Mouse (Mus musculus): ENCODE measurements around the gene Auts2. TPM values are rescaled to one million over a fixed set of nuclear protein-coding genes. Genes with fewer than 3 reads are reported as not detected.
A peak's percentile ranks its signal among the peaks of the same experiment; 100 is the strongest.

Gene Auts2
- polyA plus RNA-seq, 1 experiment = 9.2 TPM

DNA sequence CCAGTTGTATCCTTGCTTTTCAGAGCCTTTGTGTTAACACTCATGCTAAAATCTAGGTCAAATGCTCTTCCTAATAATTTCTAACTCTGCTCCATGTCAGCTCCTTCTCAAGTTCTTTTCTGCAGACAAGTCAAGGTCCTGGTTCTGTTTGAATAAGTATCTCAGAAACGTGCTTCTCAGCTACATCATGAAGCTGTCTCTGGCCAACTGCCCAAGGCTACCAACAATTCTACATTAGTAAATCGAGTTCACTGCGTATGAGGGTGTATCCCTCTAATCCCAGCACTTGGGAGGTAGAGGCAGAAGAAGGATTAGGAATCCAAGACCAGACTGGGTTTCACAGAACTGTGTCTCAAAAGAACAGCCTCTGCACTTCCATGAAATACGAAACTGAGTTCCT is 1109.9 kb downstream of the Auts2 start:
- no peak for TF ChIP-seq POLR2A (IDR thresholded peaks at IDR 0.05; ENCODE audit: low read depth, low read length)
- TF ChIP-seq CTCF (conservative IDR thresholded peaks at IDR 0.05; ENCODE audit: insufficient read depth, insufficient read length, low read depth, low read length) = no peak
- Histone ChIP-seq H3K27me3 (replicated peaks; ENCODE audit: control insufficient read depth, insufficient read depth, low read length) (no peaks in the 10 kb centered on the region), H3K4me1 (ENCODE audit: control insufficient read depth, insufficient read depth, low read length) (no peaks in the 10 kb centered on the region), H3K36me3 (ENCODE audit: control insufficient read depth, insufficient read depth, low read length) (no peaks in the 10 kb centered on the region), H3K27ac (ENCODE audit: insufficient read depth, low read depth, low read length) (no peak overlapping the region), H3K4me3 (ENCODE audit: insufficient read depth, low read depth, low read length) (no peak overlapping the region)
- DNase-seq = no peak
- 87% methylated on average over 4 of the region's 4 CpGs for WGBS

DNA sequence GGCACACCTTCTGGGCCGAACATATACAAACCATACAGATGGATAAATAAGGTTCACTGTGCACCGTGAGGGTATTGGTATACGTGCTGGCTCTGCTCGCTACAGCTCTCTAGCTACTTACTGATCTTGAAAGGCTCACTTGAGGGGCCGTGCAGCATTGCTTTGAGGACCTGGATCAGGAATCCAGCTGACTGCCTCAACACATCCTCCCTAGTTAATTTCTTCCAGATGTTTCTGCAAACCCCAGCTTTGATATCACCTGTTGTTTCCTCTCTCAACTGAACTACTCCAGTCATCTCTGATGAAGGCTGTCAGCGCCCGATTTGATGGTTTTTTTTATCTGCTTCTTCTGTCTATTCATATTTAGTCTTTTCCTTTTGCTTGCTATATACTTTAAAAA is 1111.2 kb downstream of the Auts2 start:
- Histone ChIP-seq H3K4me3 (ENCODE audit: insufficient read depth, low read depth, low read length) (no peak overlapping the region), H3K27me3 (replicated peaks; ENCODE audit: control insufficient read depth, insufficient read depth, low read length) (no peaks in the 10 kb centered on the region), H3K27ac (ENCODE audit: insufficient read depth, low read depth, low read length) (no peak overlapping the region), H3K4me1 (ENCODE audit: control insufficient read depth, insufficient read depth, low read length) (no peaks in the 10 kb centered on the region), H3K36me3 (ENCODE audit: control insufficient read depth, insufficient read depth, low read length) (no peaks in the 10 kb centered on the region)
- no peak for TF ChIP-seq POLR2A (IDR thresholded peaks at IDR 0.05; ENCODE audit: low read depth, low read length)
- TF ChIP-seq CTCF (conservative IDR thresholded peaks at IDR 0.05; ENCODE audit: insufficient read depth, insufficient read length, low read depth, low read length) = no peak
- 75% methylated on average over 7 of the region's 7 CpGs for WGBS
- DNase-seq = no peak

DNA sequence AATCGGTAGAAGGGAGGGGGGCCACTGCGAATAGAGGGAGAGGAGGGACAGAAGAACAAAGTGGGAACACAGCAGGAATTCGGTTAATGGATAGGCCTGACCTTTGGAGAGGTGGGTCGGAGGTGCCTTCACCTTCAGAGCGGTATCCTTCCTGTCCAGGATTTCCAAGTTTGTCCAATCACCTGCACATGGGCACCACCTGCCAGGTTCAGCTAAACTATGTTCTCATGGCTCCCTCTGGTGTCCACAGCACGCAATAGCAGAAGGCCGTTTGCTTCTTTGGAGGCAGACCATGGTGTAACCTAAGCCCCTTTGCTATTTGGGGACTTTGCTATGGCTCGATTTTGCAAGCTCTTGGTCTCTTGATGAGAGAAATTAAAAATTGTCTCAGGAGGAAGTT is 1113.0 kb downstream of the Auts2 start:
- H3K4me1 ChIP-seq (ENCODE audit: control insufficient read depth, insufficient read depth, low read length) = no peaks in the 10 kb centered on the region
- DNase-seq = peak; percentile 59
- H3K27ac ChIP-seq (ENCODE audit: insufficient read depth, low read depth, low read length) = no peak overlapping the region
- H3K36me3 ChIP-seq (ENCODE audit: control insufficient read depth, insufficient read depth, low read length) = no peaks in the 10 kb centered on the region
- TF ChIP-seq CTCF (conservative IDR thresholded peaks at IDR 0.05; ENCODE audit: insufficient read depth, insufficient read length, low read depth, low read length) (peak; percentile 91), POLR2A (IDR thresholded peaks at IDR 0.05; ENCODE audit: low read depth, low read length) (no peak)
- H3K27me3 ChIP-seq (replicated peaks; ENCODE audit: control insufficient read depth, insufficient read depth, low read length) = no peaks in the 10 kb centered on the region
- 20% methylated on average over 8 of the region's 8 CpGs for WGBS
- no peak overlapping the region for H3K4me3 ChIP-seq (ENCODE audit: insufficient read depth, low read depth, low read length)

- DNase-seq = no peak
- WGBS = 53% methylated on average over 6 of the region's 6 CpGs
- Histone ChIP-seq H3K27ac (ENCODE audit: insufficient read depth, low read depth, low read length) (no peak overlapping the region), H3K36me3 (ENCODE audit: control insufficient read depth, insufficient read depth, low read length) (no peaks in the 10 kb centered on the region), H3K4me3 (ENCODE audit: insufficient read depth, low read depth, low read length) (no peak overlapping the region), H3K27me3 (replicated peaks; ENCODE audit: control insufficient read depth, insufficient read depth, low read length) (no peaks in the 10 kb centered on the region), H3K4me1 (ENCODE audit: control insufficient read depth, insufficient read depth, low read length) (no peaks in the 10 kb centered on the region)
- TF ChIP-seq CTCF (conservative IDR thresholded peaks at IDR 0.05; ENCODE audit: insufficient read depth, insufficient read length, low read depth, low read length) = peak; percentile 17; the same call in 1 of the 2 replicates
- TF ChIP-seq POLR2A (IDR thresholded peaks at IDR 0.05; ENCODE audit: low read depth, low read length) = no peak
These were observed 1113.6 kb downstream of the Auts2 start for GRCm38 (mm10) chr5:131429563-131429962.

DNA sequence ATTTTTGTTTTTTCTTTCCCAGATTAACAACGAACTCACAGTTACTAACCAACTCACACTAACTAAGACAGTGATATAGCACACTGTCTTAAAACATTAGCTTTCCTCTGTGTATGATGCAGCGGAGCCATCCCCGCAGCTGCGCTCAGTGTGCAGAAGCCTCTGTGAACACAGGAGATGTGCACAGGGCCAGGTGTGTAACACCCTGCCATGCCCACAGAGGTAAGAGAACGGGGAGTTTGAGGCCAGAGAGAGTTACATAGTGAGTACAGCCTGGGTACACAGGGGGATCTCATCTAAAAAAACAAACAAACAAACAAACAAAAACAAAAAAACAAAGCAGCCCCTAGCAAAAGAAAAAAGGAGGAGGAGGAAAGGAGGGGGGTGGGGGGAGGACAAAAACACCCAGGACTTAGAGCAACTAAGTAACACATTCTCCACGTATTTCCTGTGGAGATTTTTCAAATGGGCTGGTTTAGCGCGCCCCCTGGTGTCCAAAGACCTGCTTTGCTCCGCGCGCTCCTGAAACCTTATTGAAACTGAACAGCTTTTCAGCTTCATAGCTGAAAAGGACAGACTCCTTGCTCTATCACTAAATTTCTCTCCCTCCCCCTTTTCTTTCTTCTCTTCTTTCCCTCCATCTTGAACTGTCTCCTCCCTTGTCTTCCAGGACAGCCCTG is 1115.3 kb downstream of the Auts2 start:
- TF ChIP-seq CTCF (conservative IDR thresholded peaks at IDR 0.05; ENCODE audit: insufficient read depth, insufficient read length, low read depth, low read length) (peak; percentile 75), POLR2A (IDR thresholded peaks at IDR 0.05; ENCODE audit: low read depth, low read length) (no peak)
- Histone ChIP-seq H3K36me3 (ENCODE audit: control insufficient read depth, insufficient read depth, low read length) (no peaks in the 10 kb centered on the region), H3K27ac (ENCODE audit: insufficient read depth, low read depth, low read length) (no peak overlapping the region), H3K27me3 (replicated peaks; ENCODE audit: control insufficient read depth, insufficient read depth, low read length) (no peaks in the 10 kb centered on the region), H3K4me3 (ENCODE audit: insufficient read depth, low read depth, low read length) (no peak overlapping the region), H3K4me1 (ENCODE audit: control insufficient read depth, insufficient read depth, low read length) (no peaks in the 10 kb centered on the region)
- DNase-seq = peak; percentile 52
- WGBS = 35% methylated on average over 11 of the region's 11 CpGs

DNA sequence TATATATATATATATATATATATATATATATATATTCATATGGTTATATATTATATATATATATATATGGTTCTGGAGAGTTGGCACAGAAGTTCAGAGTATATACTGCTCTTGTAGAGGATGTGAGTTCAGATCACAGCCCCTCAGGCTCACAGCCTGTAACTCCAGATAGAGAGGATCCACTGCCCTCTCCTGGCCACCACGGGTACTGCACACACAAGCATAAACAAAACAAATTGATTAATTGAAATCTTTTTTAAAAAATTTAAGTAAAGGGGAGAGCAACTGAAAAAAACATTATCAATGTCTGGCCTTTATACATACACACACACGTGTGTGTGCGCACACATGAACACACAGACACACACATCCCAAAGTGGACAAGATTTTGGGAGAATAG is 1120.4 kb downstream of the Auts2 start:
- no peaks in the 10 kb centered on the region for H3K27me3 ChIP-seq (replicated peaks; ENCODE audit: control insufficient read depth, insufficient read depth, low read length)
- no peaks in the 10 kb centered on the region for H3K4me1 ChIP-seq (ENCODE audit: control insufficient read depth, insufficient read depth, low read length)
- H3K27ac ChIP-seq (ENCODE audit: insufficient read depth, low read depth, low read length) = no peak overlapping the region
- TF ChIP-seq POLR2A (IDR thresholded peaks at IDR 0.05; ENCODE audit: low read depth, low read length) (no peak), CTCF (conservative IDR thresholded peaks at IDR 0.05; ENCODE audit: insufficient read depth, insufficient read length, low read depth, low read length) (0 out of 2 replicates have a peak, but pooled peaks have one; percentile 28)
- WGBS = 80% methylated on average over 3 of the region's 3 CpGs
- DNase-seq = no peak
- H3K36me3 ChIP-seq (ENCODE audit: control insufficient read depth, insufficient read depth, low read length) = no peaks in the 10 kb centered on the region
- H3K4me3 ChIP-seq (ENCODE audit: insufficient read depth, low read depth, low read length) = no peak overlapping the region

DNA sequence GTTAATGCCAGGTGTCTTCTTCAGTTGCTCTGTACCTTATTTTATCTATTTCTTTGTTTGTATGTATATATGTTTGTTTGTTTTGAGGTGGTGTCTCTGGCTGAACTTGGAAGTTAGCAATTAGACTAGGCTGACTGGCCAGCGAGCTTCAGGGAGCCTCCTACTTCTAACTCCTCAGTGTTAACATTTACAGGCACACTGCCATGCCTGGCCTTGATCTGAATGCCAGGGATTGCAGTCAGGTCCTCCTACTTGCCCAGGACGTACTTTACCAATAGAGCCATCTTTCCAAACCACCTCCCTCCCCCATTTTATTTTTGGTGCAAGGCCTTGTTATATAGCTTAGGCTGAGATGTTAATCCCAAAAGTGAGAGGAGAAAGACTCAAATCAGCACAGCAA is 1122.7 kb downstream of the Auts2 start:
- Histone ChIP-seq H3K27me3 (replicated peaks; ENCODE audit: control insufficient read depth, insufficient read depth, low read length) (no peaks in the 10 kb centered on the region), H3K4me3 (ENCODE audit: insufficient read depth, low read depth, low read length) (no peak overlapping the region), H3K27ac (ENCODE audit: insufficient read depth, low read depth, low read length) (no peak overlapping the region), H3K36me3 (ENCODE audit: control insufficient read depth, insufficient read depth, low read length) (no peaks in the 10 kb centered on the region), H3K4me1 (ENCODE audit: control insufficient read depth, insufficient read depth, low read length) (no peaks in the 10 kb centered on the region)
- TF ChIP-seq CTCF (conservative IDR thresholded peaks at IDR 0.05; ENCODE audit: insufficient read depth, insufficient read length, low read depth, low read length) (no peak), POLR2A (IDR thresholded peaks at IDR 0.05; ENCODE audit: low read depth, low read length) (no peak)
- 64% methylated on average over 2 of the region's 2 CpGs for WGBS
- no peak for DNase-seq

Measured in kidney, adult 2 months (tissue).